Mouse (Mus musculus) lung, postnatal 10 days (tissue): ENCODE results near the gene Pcgf2.
"Not testable (repeated sequence)": the region's sequence is repeated elsewhere in the genome, so short reads cannot be mapped to it uniquely, and the experiment has no call there.

Source experiments
- DNase-seq: peaks from one replicate; pipeline ENCODE4 v3.0.0; 2021

The Pcgf2 gene

DNA sequence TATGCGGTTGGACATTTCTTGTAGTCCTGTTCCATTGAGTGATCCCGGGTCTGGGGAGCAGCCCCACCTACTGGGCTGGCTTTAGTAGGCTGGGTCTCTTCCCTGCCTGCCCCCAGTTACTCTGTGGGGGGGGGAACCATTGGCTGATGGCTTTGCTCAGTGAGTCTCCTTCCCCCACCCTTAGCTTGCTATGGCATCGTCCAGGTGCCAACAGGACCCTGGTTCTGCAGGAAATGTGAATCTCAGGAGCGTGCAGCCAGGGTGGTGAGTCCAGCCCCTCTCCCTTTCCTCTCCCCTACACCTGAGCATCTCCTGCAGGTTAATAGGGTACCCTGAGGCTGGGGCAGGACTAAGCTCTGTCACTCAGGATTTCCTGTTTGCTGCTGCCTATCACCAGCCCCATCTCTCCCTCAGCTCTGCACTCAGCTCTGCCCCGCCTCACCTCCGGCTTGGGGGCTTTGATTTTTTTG is 35.5 kb downstream of the Pcgf2 start:
- DNase-seq = peak; percentile 59

DNA sequence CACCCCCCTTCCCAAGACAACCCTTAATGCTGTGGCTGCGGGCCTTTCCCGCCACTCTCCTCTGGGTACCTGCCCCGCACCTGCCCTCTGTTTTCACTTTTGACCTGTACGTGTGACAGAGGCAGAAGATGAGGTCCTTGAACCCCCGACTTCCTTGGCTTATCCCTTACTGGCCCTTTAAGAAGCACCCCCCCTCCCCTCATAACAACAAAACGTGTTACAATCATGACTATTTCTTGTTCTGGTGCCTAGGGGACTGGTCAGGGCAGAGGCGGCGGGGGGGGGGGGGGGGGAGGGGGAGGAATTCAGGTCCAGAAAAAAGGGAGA is 36.0 kb downstream of the Pcgf2 start:
- no peak for DNase-seq

DNA sequence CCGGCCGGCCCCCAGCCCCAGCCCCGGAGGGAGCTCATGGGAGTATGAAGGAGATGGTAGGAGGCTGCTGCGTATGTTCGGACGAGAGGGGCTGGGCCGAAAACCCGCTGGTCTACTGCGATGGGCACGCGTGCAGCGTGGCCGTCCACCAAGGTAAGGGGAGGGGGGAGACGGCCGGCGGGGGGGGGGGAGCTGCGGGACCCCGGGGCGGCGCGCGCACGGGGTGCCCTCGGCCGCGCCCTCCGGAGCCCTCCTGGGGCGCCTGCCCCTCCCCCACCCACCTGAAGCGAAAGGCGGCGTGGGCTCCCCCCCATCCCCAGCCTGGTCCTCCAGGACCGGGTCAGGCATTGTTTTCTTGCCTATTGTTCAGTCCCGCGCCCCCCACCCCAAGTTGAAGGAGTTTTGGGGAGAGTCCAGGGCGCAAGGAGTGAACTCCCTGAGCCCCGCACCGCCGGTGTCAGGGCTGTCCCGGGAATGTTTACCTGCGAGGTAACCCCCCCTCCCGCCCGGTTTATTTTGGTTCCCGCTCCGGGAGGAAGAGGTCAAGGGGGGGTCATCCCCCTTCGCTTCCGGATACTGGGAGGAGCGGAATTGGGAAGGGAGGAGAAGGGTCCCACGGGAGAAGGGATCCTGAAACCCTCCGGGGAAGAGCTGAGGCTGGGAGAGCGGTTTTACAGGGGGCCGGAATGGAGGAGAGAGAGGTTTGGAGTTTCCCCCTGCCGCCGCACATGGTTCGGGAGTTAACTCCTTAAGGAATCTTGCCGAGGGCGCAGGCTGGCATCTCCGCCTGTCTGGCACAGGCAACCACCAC is 36.6 kb downstream of the Pcgf2 start:
- DNase-seq = peak; percentile 66

DNA sequence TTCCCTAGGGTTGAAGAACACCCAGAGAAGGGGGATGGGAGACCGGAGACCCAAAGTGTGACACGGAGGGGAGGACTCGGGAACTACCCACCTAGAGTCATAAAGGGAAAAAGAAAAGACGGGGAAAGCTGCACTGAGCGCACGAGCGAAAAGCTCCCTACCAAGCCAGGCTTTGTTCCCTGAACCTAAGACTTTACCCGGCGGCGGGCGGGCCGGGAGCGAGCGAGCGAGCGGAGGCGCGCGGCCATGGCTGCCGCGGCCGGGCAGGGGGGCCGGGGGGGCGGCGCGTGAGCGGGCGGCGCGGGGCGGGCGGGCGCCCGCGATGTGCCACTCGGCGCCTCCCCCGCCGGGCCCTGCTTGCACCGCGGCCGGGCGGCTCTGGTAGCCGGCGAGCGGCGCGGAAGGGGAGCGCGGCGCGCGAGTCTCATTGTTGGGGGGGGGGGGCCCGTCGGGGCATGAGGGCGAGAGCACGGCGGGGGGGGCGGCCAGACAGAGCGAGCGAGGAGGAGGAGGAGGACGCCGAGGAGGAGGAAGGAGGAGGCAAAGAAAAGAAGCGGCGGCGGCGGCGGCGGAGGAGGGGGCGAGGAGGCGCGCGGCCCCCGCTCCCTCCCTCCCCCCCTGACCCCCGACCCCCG is 37.3 kb downstream of the Pcgf2 start, which contains the start of gene Mllt6:
Gene Mllt6 (plus strand): TSS at position 522 of the 635 bp plus-strand sequence.
- peak; percentile 89 for DNase-seq

GRCm38 (mm10) chr11:97662207-97662892 is 37.9 kb downstream of the Pcgf2 start:
- DNase-seq = peak; percentile 73

DNA sequence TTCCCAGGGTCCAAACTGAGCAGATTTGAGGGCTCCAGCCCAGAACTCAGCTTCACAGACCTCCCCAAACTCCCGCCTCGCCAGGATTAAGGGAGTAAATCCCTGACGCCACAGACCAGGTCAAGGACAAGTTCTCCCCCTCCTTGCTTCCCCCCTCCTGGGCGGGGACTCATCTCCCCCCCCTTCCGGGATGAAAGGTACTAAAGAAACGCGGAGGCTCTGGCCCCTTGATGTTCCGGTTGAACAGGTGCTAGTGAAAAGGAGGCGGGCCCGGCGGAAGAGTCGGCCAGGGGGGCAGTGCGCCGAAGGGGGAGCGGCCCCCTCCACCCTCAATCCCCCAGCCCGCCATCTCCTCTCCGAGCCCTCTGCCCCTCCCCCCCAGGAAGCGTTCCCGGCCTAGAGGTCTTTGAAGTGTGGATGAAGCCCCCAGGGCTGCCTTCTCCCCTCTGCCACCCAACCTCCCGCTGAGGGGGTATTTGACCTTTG is 38.6 kb downstream of the Pcgf2 start:
- peak; percentile 85 for DNase-seq

GRCm38 (mm10) chr11:97660734-97661647 is 39.3 kb downstream of the Pcgf2 start:
- DNase-seq = no peak

- DNase-seq = peak; percentile 77
Measured at GRCm38 (mm10) chr11:97659990-97660714, 40.1 kb downstream of the Pcgf2 start.

- no peak for DNase-seq
Measured at GRCm38 (mm10) chr11:97659267-97659989, 40.9 kb downstream of the Pcgf2 start.

DNA sequence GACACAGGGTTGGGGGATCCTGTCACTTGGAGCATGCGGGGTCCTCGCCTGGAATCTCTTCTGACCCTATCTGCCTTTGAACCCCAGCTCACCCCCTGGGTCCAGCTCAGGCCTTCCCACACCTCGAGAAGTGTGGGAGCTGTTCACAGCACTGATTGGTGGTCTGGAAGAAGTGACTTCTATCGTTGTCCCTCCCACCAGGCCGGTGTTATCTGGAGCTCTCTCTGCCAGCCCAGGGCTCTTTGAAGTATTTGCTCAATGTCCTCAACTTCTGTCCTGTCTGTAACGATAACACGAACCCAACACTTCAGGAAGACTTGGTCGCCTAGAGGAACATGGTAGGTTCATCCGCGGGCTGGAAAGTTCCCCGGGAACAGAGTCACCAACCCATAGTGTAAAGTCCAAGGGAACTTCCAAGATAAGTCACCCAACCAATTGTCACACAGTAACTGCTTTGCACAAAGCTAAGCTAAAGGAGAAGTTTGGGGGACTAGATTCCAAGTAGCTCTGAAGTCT is 41.5 kb downstream of the Pcgf2 start:
- no peak for DNase-seq

GRCm38 (mm10) chr11:97657967-97658366 is 42.3 kb downstream of the Pcgf2 start:
- not testable (repeated sequence) for DNase-seq

DNA sequence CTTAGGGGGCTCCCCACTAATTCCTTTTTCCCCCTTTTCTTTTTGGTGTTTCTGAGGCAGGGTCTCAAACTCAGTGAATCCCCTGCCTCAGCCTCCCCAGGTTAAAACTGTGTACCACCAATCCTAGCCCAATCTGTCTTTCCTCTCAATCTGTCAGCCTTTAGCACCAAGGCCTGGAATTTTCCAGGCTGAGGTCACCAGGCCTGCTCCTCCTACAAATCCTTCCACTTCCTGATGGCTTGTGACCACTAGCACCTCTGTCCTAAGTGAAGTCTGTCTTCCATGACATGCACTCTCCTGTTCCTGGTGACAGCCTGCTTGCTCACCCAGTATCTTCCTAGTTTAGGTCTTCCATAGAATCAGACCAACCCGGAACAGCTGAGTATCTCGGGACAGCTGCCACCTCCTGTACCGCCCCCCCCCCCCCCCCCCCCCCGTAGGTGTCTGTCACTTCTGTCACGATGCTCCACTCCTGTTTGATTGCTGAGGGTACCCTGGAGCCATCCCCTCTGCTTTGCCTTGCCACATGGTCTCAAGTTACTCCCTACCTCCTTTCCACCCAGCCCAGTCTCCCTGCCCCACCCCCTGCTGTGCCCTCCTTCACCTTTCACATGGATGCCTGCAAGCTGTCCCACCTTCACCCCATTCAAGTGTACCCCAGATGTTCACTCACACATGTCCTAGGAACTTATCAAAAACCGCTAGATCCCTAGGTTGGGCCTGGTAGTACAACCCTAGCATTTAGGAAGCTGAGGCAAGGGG is 42.9 kb downstream of the Pcgf2 start:
- DNase-seq = no peak

DNA sequence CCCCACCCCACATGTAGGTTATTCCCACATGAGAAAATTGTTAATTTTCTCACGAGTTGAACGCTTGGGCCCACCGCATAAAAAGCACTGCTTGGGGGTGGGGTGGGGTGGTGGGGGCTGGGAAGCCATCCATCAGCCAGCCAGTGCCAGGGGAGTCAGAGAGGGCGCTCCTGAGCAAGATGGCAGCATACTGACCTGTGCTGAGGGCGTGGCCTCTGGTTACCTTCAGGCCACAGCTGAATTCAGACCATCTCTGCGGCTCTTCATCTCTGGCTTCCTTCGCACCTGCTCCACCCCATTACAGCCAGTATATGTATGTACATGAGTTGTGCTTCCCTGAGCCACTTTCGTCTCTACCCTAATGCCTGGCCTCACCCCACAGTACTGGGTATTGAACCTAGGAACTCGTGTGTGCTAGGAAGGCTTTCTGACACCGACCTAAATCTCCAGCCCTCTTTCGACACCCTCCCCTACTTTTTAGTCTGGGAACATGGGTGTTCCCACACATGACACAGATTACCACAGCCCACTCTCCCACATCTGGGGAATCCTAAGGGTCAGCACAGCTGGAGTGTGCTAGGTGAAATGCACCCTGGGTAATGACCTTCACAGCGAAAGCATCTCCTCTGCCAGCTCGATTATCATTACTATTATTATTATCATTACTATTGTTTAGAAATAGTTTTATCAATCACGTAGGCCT is 43.9 kb downstream of the Pcgf2 start:
- DNase-seq = no peak

DNA sequence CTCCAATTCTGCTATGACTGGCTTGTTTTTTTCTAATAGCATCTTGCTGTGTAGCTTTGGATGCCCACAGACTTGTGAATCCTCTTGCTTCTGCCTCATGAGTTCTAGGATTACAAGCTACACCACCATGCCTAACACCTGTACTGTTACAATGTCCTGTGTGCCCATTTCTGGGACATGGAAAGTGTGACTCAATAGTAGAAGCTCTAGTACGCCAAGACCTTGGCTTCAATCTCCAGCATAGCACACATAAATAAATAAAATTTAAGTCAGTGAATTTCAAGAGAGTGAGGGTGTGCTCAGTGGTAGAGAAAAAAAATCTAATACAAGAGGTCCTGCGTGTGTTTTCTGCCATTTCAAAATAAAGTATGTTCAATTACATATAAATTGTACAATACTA is 46.1 kb downstream of the Pcgf2 start:
- no peak for DNase-seq

- DNase-seq = not testable (repeated sequence)
Measured at GRCm38 (mm10) chr11:97653376-97653775, 46.9 kb downstream of the Pcgf2 start.

DNA sequence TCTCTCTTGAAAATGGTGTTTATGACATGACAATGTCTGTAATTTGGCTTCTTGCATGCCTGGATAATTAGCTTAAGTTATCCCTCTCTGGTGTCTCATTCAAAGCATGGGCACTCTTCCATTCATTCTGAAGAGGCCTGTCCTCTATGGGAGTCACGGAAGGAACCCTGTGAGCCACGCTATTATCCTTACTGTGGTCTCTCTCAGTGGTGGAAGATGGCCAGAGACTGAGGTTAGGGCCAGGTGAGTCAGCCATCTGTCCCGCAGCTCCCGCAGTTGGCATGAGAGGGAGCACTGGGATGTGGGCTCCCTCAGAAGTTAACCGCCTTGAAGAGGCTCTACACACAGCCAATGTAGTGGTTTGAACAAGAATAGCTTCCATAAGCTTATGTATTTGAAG is 50.0 kb downstream of the Pcgf2 start:
- DNase-seq = no peak

- not testable (repeated sequence) for DNase-seq
Measured at GRCm38 (mm10) chr11:97648541-97648940, 51.8 kb downstream of the Pcgf2 start.

GRCm38 (mm10) chr11:97644834-97645233 is 55.5 kb downstream of the Pcgf2 start:
- DNase-seq = peak; percentile 85

GRCm38 (mm10) chr11:97643380-97644055 is 56.8 kb downstream of the Pcgf2 start:
- DNase-seq = no peak
